Mouse (Mus musculus) liver, embryonic 14.5 days (tissue): ENCODE results near the gene Mettl21c. TPM values are rescaled to one million over a fixed set of nuclear protein-coding genes. Genes with fewer than 3 reads are reported as not detected.
A peak's percentile ranks its signal among the peaks of the same experiment; 100 is the strongest.

Experiments used
- ATAC-seq: fragments of 200-750 bp; cut with Nextera tagmentation; 2 replicates; pipeline ENCODE4 v1.8.0; 2017; ENCODE audit warnings: moderate number of reproducible peaks, mild to moderate bottlenecking, moderate library complexity; ENCODE audit not compliant: insufficient read depth
- DNase-seq, 3 experiments: peaks; one replicate each; pipeline ENCODE4 v3.0.0-alpha.2; 2012 to 2013; ENCODE audit warnings: low read depth in 3 of 3, low spot score in 3 of 3
- H3K27ac ChIP-seq: fragments of 300-500 bp; sonication (generic); 2 replicates; pipeline ENCODE4 v1.5.1; 2014; ENCODE audit warnings: moderate library complexity, mild to moderate bottlenecking, control low read depth, inconsistent platforms
- H3K27me3 ChIP-seq: fragments of 300-500 bp; sonication (generic); 2 replicates; pipeline ENCODE4 v1.6.1; 2014; ENCODE audit warnings: mild to moderate bottlenecking, low read length, moderate library complexity; ENCODE audit not compliant: control insufficient read depth, insufficient read depth
- H3K36me3 ChIP-seq: fragments of 300-500 bp; sonication (generic); replicated peaks from 2 replicates; pipeline ENCODE4 v1.6.1; 2014; ENCODE audit warnings: low read depth; ENCODE audit not compliant: control insufficient read depth, insufficient read depth
- H3K4me1 ChIP-seq, 2 experiments: fragments of 200-500 bp in 1 of 2; fragments of 300-500 bp in 1 of 2; sonication (generic) in 1 of 2; replicated peaks; 2 replicates each; pipeline ENCODE4 v1.6.1; 2012 to 2014; ENCODE audit warnings: antibody characterized with exemption in 1 of 2, inconsistent platforms in 1 of 2, low read length in 1 of 2; ENCODE audit not compliant: control insufficient read depth in 2 of 2, insufficient read depth in 2 of 2
- H3K4me2 ChIP-seq: fragments of 300-500 bp; sonication (generic); 2 replicates; pipeline ENCODE4 v1.6.1; 2014; ENCODE audit warnings: low read depth, mild to moderate bottlenecking, control low read depth, moderate library complexity
- H3K4me3 ChIP-seq, 2 experiments: fragments of 200-500 bp in 1 of 2; fragments of 300-500 bp in 1 of 2; sonication (generic) in 1 of 2; 2 replicates each; pipeline ENCODE4 v1.5.1; 2012 to 2014; ENCODE audit warnings: low read depth in 2 of 2, low read length in 2 of 2, mild to moderate bottlenecking in 2 of 2, control low read depth in 1 of 2, inconsistent platforms in 1 of 2, moderate library complexity in 1 of 2; ENCODE audit not compliant: insufficient read depth in 1 of 2
- H3K9ac ChIP-seq: fragments of 300-500 bp; sonication (generic); replicated peaks from 2 replicates; pipeline ENCODE4 v1.6.1; 2014; ENCODE audit warnings: mild to moderate bottlenecking, control low read depth, moderate library complexity
- H3K9me3 ChIP-seq: fragments of 300-500 bp; sonication (generic); 2 replicates; pipeline ENCODE4 v1.6.1; 2016; ENCODE audit warnings: low read length, mixed read lengths; ENCODE audit not compliant: control insufficient read depth
- CTCF ChIP-seq: IDR thresholded peaks from 2 replicates; pipeline ENCODE4 v1.5.1; 2016; ENCODE audit warnings: antibody characterized with exemption, low read depth, control low read depth
- EP300 ChIP-seq: IDR thresholded peaks from 2 replicates; pipeline ENCODE4 v1.6.1; 2016; ENCODE audit warnings: antibody characterized with exemption, low read depth
- WGBS: fragments of 180-500 bp; shearing (Covaris S2); extraction: QIAGEN DNeasy Blood & Tissue Kit; methylation state at CpG from one replicate; pipeline ENCODE4 v1.1.7; 2014; ENCODE audit not compliant: insufficient replicate concordance; 5-methylcytosine and 5-hydroxymethylcytosine counted together
- polyA plus RNA-seq, 2 experiments: library from polyadenylated mRNA; depleted of rRNA in 1 of 2; stranded (reverse) in 1 of 2; unstranded in 1 of 2; fragments of >200 nt; fragmentation: Nextera tagmentation in 1 of 2; extraction: Ambion mirVana in 1 of 2; gene quantifications; 2 replicates each; pipeline versions ENCODE4 v1.2.1 to v1.2.3; 2012 to 2014

The Mettl21c gene
- polyA plus RNA-seq, 2 experiments = 0.02 to 0.04 TPM

GRCm38 (mm10) chr1:43996914-43997589 is 22.8 kb downstream of the Mettl21c start:
- no peaks in the 10 kb centered on the region for H3K4me1 ChIP-seq
- H3K4me3 ChIP-seq = no peak overlapping the region
- no peak overlapping the region for H3K27ac ChIP-seq
- ATAC-seq (no peak), DNase-seq (no peak)
- H3K9me3 ChIP-seq = no peaks in the 10 kb centered on the region
- TF ChIP-seq CTCF = no peak
- TF ChIP-seq EP300 = no peak
- no peak overlapping the region for H3K9ac ChIP-seq
- no peak overlapping the region for H3K4me2 ChIP-seq
- H3K36me3 ChIP-seq = peaks cover 23% of the 10 kb centered on the region
- no peaks in the 10 kb centered on the region for H3K27me3 ChIP-seq
- WGBS = 80% methylated on average over 4 of the region's 4 CpGs

- Histone ChIP-seq H3K36me3 (peaks cover 22% of the 10 kb centered on the region), H3K9me3 (no peaks in the 10 kb centered on the region), H3K27me3 (no peaks in the 10 kb centered on the region), H3K4me1 (no peaks in the 10 kb centered on the region), H3K4me2 (no peak overlapping the region), H3K4me3 (no peak overlapping the region), H3K27ac (no peak overlapping the region), H3K9ac (no peak overlapping the region)
- WGBS = 54% methylated on average over 3 of the region's 3 CpGs
- DNase-seq (no peak), ATAC-seq (no peak)
- TF ChIP-seq CTCF (no peak), EP300 (no peak)
These were observed 48.7 kb downstream of the Mettl21c start for GRCm38 (mm10) chr1:43971089-43971488.

- Histone ChIP-seq H3K4me3 (no peak overlapping the region), H3K4me1 (no peaks in the 10 kb centered on the region), H3K9ac (no peak overlapping the region), H3K27ac (no peak overlapping the region), H3K9me3 (no peaks in the 10 kb centered on the region), H3K4me2 (no peak overlapping the region), H3K36me3 (peaks cover 22% of the 10 kb centered on the region), H3K27me3 (no peaks in the 10 kb centered on the region)
- no peak for DNase-seq
- TF ChIP-seq EP300 (no peak), CTCF (no peak)
- 68% methylated on average over 3 of the region's 3 CpGs for WGBS
- ATAC-seq = no peak
These were observed 50.5 kb downstream of the Mettl21c start for GRCm38 (mm10) chr1:43969361-43969760.

GRCm38 (mm10) chr1:43966756-43967155 is 53.1 kb downstream of the Mettl21c start:
- Histone ChIP-seq H3K27me3 (no peaks in the 10 kb centered on the region), H3K4me1 (no peaks in the 10 kb centered on the region), H3K4me2 (no peak overlapping the region), H3K4me3 (no peak overlapping the region), H3K9ac (no peak overlapping the region), H3K27ac (no peak overlapping the region), H3K9me3 (no peaks in the 10 kb centered on the region), H3K36me3 (peaks cover 18% of the 10 kb centered on the region)
- no peak for ATAC-seq
- 70% methylated on average over 4 of the region's 4 CpGs for WGBS
- no peak for DNase-seq
- TF ChIP-seq EP300 (no peak), CTCF (peak; percentile 47; the same call in 1 of the 2 replicates)

- H3K27ac ChIP-seq = no peak overlapping the region
- H3K4me3 ChIP-seq = no peak overlapping the region
- TF ChIP-seq CTCF = no peak
- no peak for TF ChIP-seq EP300
- ATAC-seq (no peak), DNase-seq (no peak)
- H3K36me3 ChIP-seq = peaks cover 15% of the 10 kb centered on the region
- H3K9ac ChIP-seq = no peak overlapping the region
- H3K4me2 ChIP-seq = no peak overlapping the region
- no peaks in the 10 kb centered on the region for H3K9me3 ChIP-seq
- WGBS = 89% methylated on average over 4 of the region's 4 CpGs
- no peaks in the 10 kb centered on the region for H3K4me1 ChIP-seq
- no peaks in the 10 kb centered on the region for H3K27me3 ChIP-seq
These were observed 55.5 kb downstream of the Mettl21c start for GRCm38 (mm10) chr1:43964381-43964780.

Other genes with a start within 250 kb of the Mettl21c start
- gene Uxs1, start 192.2 kb downstream of the Mettl21c start, polyA plus RNA-seq (2012; rRNA removed) = 10.6 and 10.9 TPM in 2 replicates
- gene Uxs1, start 192.2 kb downstream of the Mettl21c start, polyA plus RNA-seq (2014; fragmentation: Nextera tagmentation; extraction: Ambion mirVana) = 10.1 and 11.2 TPM in 2 replicates
- gene Tpp2, start 86.4 kb downstream of the Mettl21c start, polyA plus RNA-seq (2012; rRNA removed) = 5.6 and 10.0 TPM in 2 replicates
- gene Tpp2, start 86.4 kb downstream of the Mettl21c start, polyA plus RNA-seq (2014; fragmentation: Nextera tagmentation; extraction: Ambion mirVana) = 21.2 and 24.7 TPM in 2 replicates
- gene Gm8251, start 41.9 kb upstream of the Mettl21c start, polyA plus RNA-seq (2012; rRNA removed) = 0.23 and 0.40 TPM in 2 replicates
- gene Gm8251, start 41.9 kb upstream of the Mettl21c start, polyA plus RNA-seq (2014; fragmentation: Nextera tagmentation; extraction: Ambion mirVana) = 0.11 and 0.19 TPM in 2 replicates
- gene Tex30, start 82.4 kb upstream of the Mettl21c start, polyA plus RNA-seq (2012; rRNA removed) = 15.4 and 21.0 TPM in 2 replicates
- gene Tex30, start 82.4 kb upstream of the Mettl21c start, polyA plus RNA-seq (2014; fragmentation: Nextera tagmentation; extraction: Ambion mirVana) = 57.1 and 60.1 TPM in 2 replicates
- gene Kdelc1, start 98.8 kb upstream of the Mettl21c start, polyA plus RNA-seq (2012; rRNA removed) = 7.7 and 10.2 TPM in 2 replicates
- 13.2 and 15.4 TPM in 2 replicates for gene Kdelc1, start 98.8 kb upstream of the Mettl21c start, polyA plus RNA-seq (2014; fragmentation: Nextera tagmentation; extraction: Ambion mirVana)
- gene Bivm, start 98.9 kb upstream of the Mettl21c start, polyA plus RNA-seq (2012; rRNA removed) = 2.3 and 2.8 TPM in 2 replicates
- 3.7 and 4.0 TPM in 2 replicates for gene Bivm, start 98.9 kb upstream of the Mettl21c start, polyA plus RNA-seq (2014; fragmentation: Nextera tagmentation; extraction: Ambion mirVana)
- gene Ercc5, start 127.7 kb upstream of the Mettl21c start, polyA plus RNA-seq (2012; rRNA removed) = 2.5 and 4.7 TPM in 2 replicates
- 4.6 and 5.4 TPM in 2 replicates for gene Ercc5, start 127.7 kb upstream of the Mettl21c start, polyA plus RNA-seq (2014; fragmentation: Nextera tagmentation; extraction: Ambion mirVana)
- not detected in 2 replicates for gene Mettl21e, start 198.9 kb upstream of the Mettl21c start, polyA plus RNA-seq (2012; rRNA removed)
- gene Mettl21e, start 198.9 kb upstream of the Mettl21c start, polyA plus RNA-seq (2014; fragmentation: Nextera tagmentation; extraction: Ambion mirVana) = not detected in 2 replicates